Mouse (Mus musculus): ENCODE data around the gene Scn4b. TPM values are rescaled to one million over a fixed set of nuclear protein-coding genes. Genes with fewer than 3 reads are reported as not detected.
A peak's percentile ranks its signal among the peaks of the same experiment; 100 is the strongest.

The Scn4b gene
- polyA plus RNA-seq, 1 experiment from 2014 or later = not detected

DNA sequence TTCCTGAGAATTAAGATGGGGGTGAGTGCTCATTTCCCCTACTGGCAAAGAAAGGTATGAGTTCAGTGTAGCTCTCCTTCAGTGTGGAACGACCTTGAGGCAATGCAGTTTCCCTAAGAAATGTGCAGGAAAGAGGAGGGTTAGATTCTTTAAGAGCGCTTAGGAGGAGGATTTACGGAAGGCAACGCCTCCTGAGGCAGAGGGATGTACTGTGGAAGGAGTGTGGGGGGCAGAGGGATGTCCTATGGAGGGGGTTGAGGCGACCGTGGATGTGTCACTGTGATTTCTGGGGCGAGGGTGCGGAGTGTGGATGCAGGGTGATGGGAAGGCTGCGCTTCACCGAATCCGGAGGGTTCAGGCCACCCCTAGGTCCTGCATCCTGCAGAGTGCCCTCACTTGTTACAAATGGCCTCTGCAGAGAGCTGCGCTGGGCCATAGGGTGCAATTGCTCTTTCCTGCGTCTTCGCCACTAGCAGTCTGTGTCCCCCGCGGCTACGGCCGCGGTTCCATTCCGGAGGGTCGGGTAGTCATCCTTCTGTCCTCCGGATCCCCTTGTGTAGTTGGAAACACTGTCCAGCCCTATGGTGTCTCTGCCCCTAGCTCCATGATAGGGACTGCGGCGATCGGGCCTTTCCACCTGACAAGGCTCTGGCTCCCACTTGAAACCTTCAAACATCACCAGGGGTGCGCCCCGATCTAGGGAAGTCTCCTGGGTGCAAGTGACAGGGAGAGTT lies 7.5 kb downstream of the Scn4b start:
- H3K9me3 ChIP-seq (ENCODE audit: low read depth, low read length) = no peaks in the 10 kb centered on the region
- no peaks in the 10 kb centered on the region for H3K36me3 ChIP-seq (ENCODE audit: insufficient read depth)
- DNase-seq = peak; percentile 8
- peak; percentile 21; the same call in 1 of the 2 replicates for ATAC-seq (ENCODE audit: insufficient read depth)
- peak overlapping the region; percentile 62 for H3K4me2 ChIP-seq
- peak; percentile 33; the same call in 1 of the 2 replicates for TF ChIP-seq CTCF (IDR thresholded peaks at IDR 0.05; ENCODE audit: low read depth)
- H3K27ac ChIP-seq (ENCODE audit: low read depth) = no peak overlapping the region
- peak overlapping the region; percentile 37; the same call in 1 of the 2 replicates for H3K9ac ChIP-seq
- peaks cover 37% of the 10 kb centered on the region for H3K27me3 ChIP-seq (ENCODE audit: insufficient read depth, low read length)
- 3% methylated on average over 27 of the region's 27 CpGs for WGBS
- H3K4me3 ChIP-seq (ENCODE audit: low read depth, low read length) = peak overlapping the region; percentile 21; the same call in 1 of the 2 replicates
- no peaks in the 10 kb centered on the region for H3K4me1 ChIP-seq (ENCODE audit: insufficient read depth)

DNA sequence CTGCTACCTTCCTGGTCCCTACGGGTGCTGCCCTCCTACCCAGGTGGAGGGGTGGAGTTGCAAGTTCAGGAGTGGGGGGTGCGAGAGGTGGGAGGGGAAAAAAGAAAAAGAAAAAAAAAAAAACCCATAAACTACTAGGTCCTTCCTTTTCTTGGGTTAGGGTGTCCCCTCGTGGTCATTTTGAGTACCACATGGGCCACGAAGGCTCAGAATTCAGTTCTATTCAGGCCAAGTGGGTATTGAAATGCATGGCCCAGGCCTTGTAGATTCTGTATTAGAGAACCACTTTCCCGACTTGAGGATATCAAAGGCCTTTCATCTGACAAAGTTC lies 8.0 kb downstream of the Scn4b start:
- Histone ChIP-seq H3K9me3 (ENCODE audit: low read depth, low read length) (no peaks in the 10 kb centered on the region), H3K9ac (peak overlapping the region; percentile 37; the same call in 1 of the 2 replicates), H3K4me3 (ENCODE audit: low read depth, low read length) (peak overlapping the region; percentile 21; the same call in 1 of the 2 replicates), H3K4me2 (peak overlapping the region; percentile 62), H3K36me3 (ENCODE audit: insufficient read depth) (no peaks in the 10 kb centered on the region), H3K27ac (ENCODE audit: low read depth) (no peak overlapping the region), H3K4me1 (ENCODE audit: insufficient read depth) (no peaks in the 10 kb centered on the region), H3K27me3 (ENCODE audit: insufficient read depth, low read length) (peaks cover 35% of the 10 kb centered on the region)
- TF ChIP-seq CTCF (IDR thresholded peaks at IDR 0.05; ENCODE audit: low read depth) = peak; percentile 94
- 2% methylated on average over 5 of the region's 5 CpGs for WGBS
- DNase-seq (peak; percentile 86), ATAC-seq (ENCODE audit: insufficient read depth) (no peak)

DNA sequence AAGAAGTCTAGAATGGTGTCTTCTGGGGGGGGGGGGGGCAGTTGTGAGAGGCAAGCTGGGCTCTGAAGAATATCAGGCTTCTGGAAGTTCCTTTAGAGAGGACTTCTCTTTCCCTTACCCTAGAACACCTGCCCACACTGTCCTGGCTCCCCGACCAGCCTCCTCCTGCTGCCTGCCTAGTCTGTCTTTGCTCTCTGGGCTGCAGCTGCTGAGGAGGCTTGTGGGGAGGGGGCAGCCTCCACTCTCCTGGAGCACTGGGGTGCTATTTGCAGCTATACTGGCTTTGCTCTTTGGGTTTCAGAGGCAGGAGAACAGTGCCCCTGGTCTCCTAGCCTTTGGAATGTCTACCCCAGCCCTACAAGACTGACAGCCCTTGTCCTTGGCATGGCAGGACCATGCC lies 12.7 kb downstream of the Scn4b start:
- Histone ChIP-seq H3K27ac (ENCODE audit: low read depth) (no peak overlapping the region), H3K9ac (no peak overlapping the region), H3K4me3 (ENCODE audit: low read depth, low read length) (no peak overlapping the region), H3K36me3 (ENCODE audit: insufficient read depth) (no peaks in the 10 kb centered on the region), H3K4me2 (no peak overlapping the region), H3K27me3 (ENCODE audit: insufficient read depth, low read length) (peaks cover 7% of the 10 kb centered on the region), H3K4me1 (ENCODE audit: insufficient read depth) (no peaks in the 10 kb centered on the region), H3K9me3 (ENCODE audit: low read depth, low read length) (no peaks in the 10 kb centered on the region)
- ATAC-seq (ENCODE audit: insufficient read depth) (no peak), DNase-seq (no peak)
- no peak for TF ChIP-seq CTCF (IDR thresholded peaks at IDR 0.05; ENCODE audit: low read depth)
- 33% methylated on average over 1 of the region's 1 CpGs for WGBS

DNA sequence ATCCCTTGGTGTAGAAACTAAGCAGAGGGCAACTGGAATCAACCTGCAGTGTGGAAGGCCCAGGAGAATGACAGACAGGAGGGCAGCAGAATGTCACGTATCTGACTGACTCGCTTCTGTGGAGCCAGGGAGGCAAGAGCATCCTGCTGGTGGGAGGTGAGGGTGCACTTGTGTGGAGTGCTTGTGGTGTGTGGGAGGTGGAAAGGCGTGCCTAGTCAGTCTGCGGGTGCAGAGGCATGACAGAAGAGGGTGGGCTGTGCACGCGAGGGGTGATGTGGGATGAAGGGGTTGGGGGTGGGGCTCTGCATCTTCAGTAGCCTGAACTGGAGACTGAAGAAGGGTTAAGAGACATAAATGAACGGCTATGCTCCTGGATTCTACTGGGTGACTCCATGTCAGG lies 15.2 kb downstream of the Scn4b start:
- Histone ChIP-seq H3K36me3 (ENCODE audit: insufficient read depth) (no peaks in the 10 kb centered on the region), H3K9me3 (ENCODE audit: low read depth, low read length) (no peaks in the 10 kb centered on the region), H3K4me1 (ENCODE audit: insufficient read depth) (no peaks in the 10 kb centered on the region), H3K27me3 (ENCODE audit: insufficient read depth, low read length) (no peaks in the 10 kb centered on the region), H3K9ac (no peak overlapping the region), H3K27ac (ENCODE audit: low read depth) (no peak overlapping the region), H3K4me3 (ENCODE audit: low read depth, low read length) (no peak overlapping the region), H3K4me2 (no peak overlapping the region)
- DNase-seq (no peak), ATAC-seq (ENCODE audit: insufficient read depth) (no peak)
- 46% methylated on average over 7 of the region's 7 CpGs for WGBS
- TF ChIP-seq CTCF (IDR thresholded peaks at IDR 0.05; ENCODE audit: low read depth) = no peak

DNA sequence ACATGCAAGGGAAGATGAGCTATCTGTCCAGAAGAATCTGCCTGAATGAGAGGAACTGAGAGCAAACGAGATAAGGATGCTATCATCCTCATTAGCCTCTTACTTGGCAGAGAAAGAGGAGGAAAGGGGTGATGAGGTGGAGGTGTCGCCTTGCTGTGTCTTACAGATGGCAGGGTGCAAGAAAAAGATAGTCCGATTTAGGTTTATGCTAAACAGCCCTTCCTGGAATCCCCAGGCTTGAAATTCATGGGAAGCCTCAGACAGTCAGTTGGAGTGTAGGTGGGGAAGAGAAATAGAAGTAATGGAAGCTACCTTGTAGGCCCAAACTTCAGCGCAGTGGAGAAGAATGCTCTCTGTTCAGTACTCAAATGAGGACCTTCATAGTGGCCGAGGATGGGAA lies 29.7 kb downstream of the Scn4b start:
- H3K4me2 ChIP-seq = no peak overlapping the region
- no peak for TF ChIP-seq CTCF (IDR thresholded peaks at IDR 0.05; ENCODE audit: low read depth)
- ATAC-seq (ENCODE audit: insufficient read depth) = no peak
- no peaks in the 10 kb centered on the region for H3K4me1 ChIP-seq (ENCODE audit: insufficient read depth)
- no peaks in the 10 kb centered on the region for H3K27me3 ChIP-seq (ENCODE audit: insufficient read depth, low read length)
- no peaks in the 10 kb centered on the region for H3K36me3 ChIP-seq (ENCODE audit: insufficient read depth)
- WGBS = 56% methylated on average over 5 of the region's 5 CpGs
- no peak overlapping the region for H3K27ac ChIP-seq (ENCODE audit: low read depth)
- DNase-seq = no peak
- no peak overlapping the region for H3K9ac ChIP-seq
- no peak overlapping the region for H3K4me3 ChIP-seq (ENCODE audit: low read depth, low read length)
- H3K9me3 ChIP-seq (ENCODE audit: low read depth, low read length) = no peaks in the 10 kb centered on the region

DNA sequence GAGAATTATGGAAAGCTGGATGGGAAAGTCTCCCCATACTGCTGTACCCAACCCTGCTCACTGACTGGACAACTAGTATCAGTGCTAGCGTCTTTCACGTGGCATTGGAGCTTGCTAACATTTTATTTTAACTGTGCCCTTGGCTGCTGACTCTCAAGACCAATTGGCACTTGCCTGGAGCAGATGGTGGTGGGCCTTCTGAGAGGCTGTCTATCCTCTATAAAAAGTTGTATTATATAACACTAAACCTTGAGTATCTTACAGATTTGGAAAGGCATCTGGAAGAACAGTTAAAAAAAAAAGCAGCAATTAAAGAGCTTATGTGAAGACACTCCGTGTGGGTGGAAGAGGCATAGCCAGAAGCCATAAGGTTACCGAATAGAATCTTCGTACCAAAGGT lies 32.0 kb downstream of the Scn4b start:
- no peak overlapping the region for H3K27ac ChIP-seq (ENCODE audit: low read depth)
- WGBS = 87% methylated on average over 5 of the region's 5 CpGs
- no peaks in the 10 kb centered on the region for H3K36me3 ChIP-seq (ENCODE audit: insufficient read depth)
- H3K4me3 ChIP-seq (ENCODE audit: low read depth, low read length) = no peak overlapping the region
- no peak for TF ChIP-seq CTCF (IDR thresholded peaks at IDR 0.05; ENCODE audit: low read depth)
- no peaks in the 10 kb centered on the region for H3K4me1 ChIP-seq (ENCODE audit: insufficient read depth)
- ATAC-seq (ENCODE audit: insufficient read depth) (no peak), DNase-seq (no peak)
- H3K9ac ChIP-seq = no peak overlapping the region
- no peaks in the 10 kb centered on the region for H3K9me3 ChIP-seq (ENCODE audit: low read depth, low read length)
- H3K4me2 ChIP-seq = no peak overlapping the region
- H3K27me3 ChIP-seq (ENCODE audit: insufficient read depth, low read length) = no peaks in the 10 kb centered on the region

DNA sequence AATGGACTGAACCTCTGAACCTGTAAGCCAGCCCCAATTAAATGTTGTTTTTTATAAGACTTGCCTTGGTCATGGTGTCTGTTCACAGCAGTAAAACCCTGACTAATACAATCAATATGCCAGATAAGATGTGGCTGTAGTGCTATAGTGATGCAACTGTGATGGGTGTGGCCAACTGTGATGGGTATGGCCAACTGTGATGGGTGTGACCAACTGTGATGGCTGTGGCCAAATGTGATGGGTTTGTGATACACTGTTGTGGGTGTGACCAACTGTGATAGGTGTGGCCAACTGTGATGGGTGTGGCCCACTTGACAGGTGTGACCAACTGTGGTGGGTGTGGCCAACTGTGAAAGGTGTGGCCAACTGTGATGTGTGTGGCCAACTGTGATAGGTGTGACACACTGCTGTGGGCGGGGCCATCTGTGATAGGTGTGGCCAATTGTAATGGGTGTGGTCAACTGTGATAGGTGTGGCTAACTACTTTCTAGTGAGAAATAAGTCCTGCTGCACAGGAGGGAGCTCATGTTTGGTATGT lies 32.9 kb downstream of the Scn4b start:
- Histone ChIP-seq H3K4me1 (ENCODE audit: insufficient read depth) (no peaks in the 10 kb centered on the region), H3K36me3 (ENCODE audit: insufficient read depth) (no peaks in the 10 kb centered on the region), H3K27me3 (ENCODE audit: insufficient read depth, low read length) (no peaks in the 10 kb centered on the region), H3K4me3 (ENCODE audit: low read depth, low read length) (no peak overlapping the region), H3K9me3 (ENCODE audit: low read depth, low read length) (no peaks in the 10 kb centered on the region), H3K9ac (no peak overlapping the region), H3K4me2 (no peak overlapping the region), H3K27ac (ENCODE audit: low read depth) (no peak overlapping the region)
- TF ChIP-seq CTCF (IDR thresholded peaks at IDR 0.05; ENCODE audit: low read depth) = no peak
- no peak for DNase-seq
- ATAC-seq (ENCODE audit: insufficient read depth) = no peak
- WGBS = 85% methylated on average over 1 of the region's 1 CpGs

Measured in lung, embryonic 14.5 days (tissue).